Mouse (Mus musculus) midbrain, embryonic 11.5 days (tissue): Measurements from ENCODE around the gene BC030500. TPM values are rescaled to one million over a fixed set of nuclear protein-coding genes. Genes with fewer than 3 reads are reported as not detected.

Source experiments
- ATAC-seq: fragments of 200-750 bp; cut with Nextera tagmentation; 2 replicates; pipeline ENCODE4 v1.8.0; 2017; ENCODE audit warnings: moderate TSS enrichment, moderate library complexity; ENCODE audit not compliant: low FRiP score
- DNase-seq: peaks from one replicate; pipeline ENCODE4 v3.0.0; 2015; ENCODE audit warnings: low spot score; ENCODE audit errors: missing footprints
- H3K27ac ChIP-seq: fragments of 300-500 bp; sonication (generic); 2 replicates; pipeline ENCODE4 v1.5.1; 2014; ENCODE audit warnings: low read depth, low read length
- H3K27me3 ChIP-seq: fragments of 300-500 bp; sonication (generic); 2 replicates; pipeline ENCODE4 v1.6.1; 2014; ENCODE audit warnings: mild to moderate bottlenecking, low read length, moderate library complexity, mixed read lengths; ENCODE audit not compliant: control insufficient read depth, insufficient read depth
- H3K36me3 ChIP-seq: fragments of 300-500 bp; sonication (generic); 2 replicates; pipeline ENCODE4 v1.6.1; 2014; ENCODE audit warnings: mild to moderate bottlenecking, low read length, moderate library complexity, mixed read lengths; ENCODE audit not compliant: control insufficient read depth, insufficient read depth
- H3K4me1 ChIP-seq: fragments of 300-500 bp; sonication (generic); 2 replicates; pipeline ENCODE4 v1.6.1; 2014; ENCODE audit warnings: low read length; ENCODE audit not compliant: control insufficient read depth, insufficient read depth
- H3K4me2 ChIP-seq: fragments of 300-500 bp; sonication (generic); 2 replicates; pipeline ENCODE4 v1.6.1; 2014; ENCODE audit warnings: mild to moderate bottlenecking, moderate library complexity
- H3K4me3 ChIP-seq: fragments of 300-500 bp; sonication (generic); 2 replicates; pipeline ENCODE4 v1.5.1; 2014; ENCODE audit warnings: low read depth, low read length
- H3K9ac ChIP-seq: fragments of 300-500 bp; sonication (generic); 2 replicates; pipeline ENCODE4 v1.6.1; 2014; ENCODE audit warnings: low read length
- H3K9me3 ChIP-seq: fragments of 300-500 bp; sonication (generic); 2 replicates; pipeline ENCODE4 v1.6.1; 2016; ENCODE audit warnings: low read length; ENCODE audit not compliant: control insufficient read depth
- whole genome bisulfite sequencing: fragments of 180-500 bp; shearing (Covaris S2); extraction: QIAGEN DNeasy Blood & Tissue Kit; methylation state at CpG from one replicate; pipeline ENCODE4 v1.1.7; 2014; 5-methylcytosine and 5-hydroxymethylcytosine counted together
- polyA plus RNA-seq: library from polyadenylated mRNA; unstranded; fragments of >200 nt; fragmentation: Nextera tagmentation; extraction: Ambion mirVana; gene quantifications from 2 replicates; pipeline ENCODE4 v1.2.1, GENCODE M21; 2014

Gene BC030500
- polyA plus RNA-seq: 0.97 and 1.7 TPM in 2 replicates

DNA sequence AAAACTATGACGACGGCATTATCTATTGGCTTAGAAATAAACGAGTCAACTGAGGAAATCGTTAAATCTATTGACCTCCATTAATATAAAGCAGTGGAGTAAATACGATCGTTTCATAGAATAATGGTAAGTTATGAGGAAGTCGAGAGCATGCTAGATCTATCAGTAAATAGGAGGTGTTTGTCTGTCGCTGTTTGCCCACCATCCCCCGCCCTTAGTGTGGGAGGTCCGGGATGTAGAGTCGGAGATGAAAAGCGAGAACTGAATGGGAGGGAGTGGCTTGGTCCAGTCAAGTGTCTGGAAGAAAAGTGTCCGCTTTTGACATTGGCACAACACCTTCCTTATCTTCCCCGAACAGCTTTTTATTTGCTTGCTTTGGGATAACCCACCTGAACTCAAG lies at the start of gene BC030500:
Gene BC030500 (plus strand): TSS at position 79 of the 400 bp plus-strand sequence.
- ATAC-seq (peak; percentile 36), DNase-seq (no peak)
- Histone ChIP-seq H3K4me3 (peak within 1 kb of the TSS; percentile 59), H3K9ac (peak within 1 kb of the TSS; percentile 51), H3K27ac (no peak within 1 kb of the TSS), H3K4me2 (peak within 1 kb of the TSS; percentile 99), H3K27me3 (peaks cover 12% of the 10 kb centered on the region), H3K4me1 (peaks cover 4% of the 10 kb centered on the region), H3K36me3 (no peaks in the 10 kb centered on the region), H3K9me3 (no peaks in the 10 kb centered on the region)
- WGBS: 8% methylated on average over 14 of the region's 14 CpGs

DNA sequence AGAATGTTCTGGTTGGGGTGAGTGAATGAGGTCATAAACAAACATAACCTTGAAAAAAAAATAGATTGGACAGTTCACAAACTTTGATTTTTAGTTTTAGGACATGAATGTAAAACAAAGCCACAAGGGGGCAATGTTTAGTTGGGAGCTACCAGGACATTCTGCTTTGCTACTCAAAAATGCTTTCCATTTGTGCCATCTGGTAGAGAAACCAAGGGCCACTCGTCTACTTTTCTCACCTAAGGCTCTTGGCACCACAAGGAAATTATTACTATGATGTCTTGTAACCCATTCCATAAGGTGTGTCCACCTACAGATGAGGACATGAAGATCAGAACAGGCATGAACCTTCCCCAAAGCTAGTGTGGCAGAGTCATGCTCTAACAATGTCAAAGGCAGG lies 25.1 kb upstream of the BC030500 start:
- Histone ChIP-seq H3K9ac (no peak overlapping the region), H3K27me3 (no peaks in the 10 kb centered on the region), H3K36me3 (no peaks in the 10 kb centered on the region), H3K4me2 (no peak overlapping the region), H3K27ac (no peak overlapping the region), H3K4me3 (no peak overlapping the region), H3K4me1 (no peaks in the 10 kb centered on the region), H3K9me3 (no peaks in the 10 kb centered on the region)
- ATAC-seq: peak; percentile 38; the same call in 1 of the 2 replicates
- 15% methylated on average over 1 of the region's 1 CpGs for WGBS
- peak; percentile 80 for DNase-seq

GRCm38 (mm10) chr8:58890591-58890990 lies 21.0 kb upstream of the BC030500 start:
- WGBS: 92% methylated on average over 3 of the region's 3 CpGs

DNA sequence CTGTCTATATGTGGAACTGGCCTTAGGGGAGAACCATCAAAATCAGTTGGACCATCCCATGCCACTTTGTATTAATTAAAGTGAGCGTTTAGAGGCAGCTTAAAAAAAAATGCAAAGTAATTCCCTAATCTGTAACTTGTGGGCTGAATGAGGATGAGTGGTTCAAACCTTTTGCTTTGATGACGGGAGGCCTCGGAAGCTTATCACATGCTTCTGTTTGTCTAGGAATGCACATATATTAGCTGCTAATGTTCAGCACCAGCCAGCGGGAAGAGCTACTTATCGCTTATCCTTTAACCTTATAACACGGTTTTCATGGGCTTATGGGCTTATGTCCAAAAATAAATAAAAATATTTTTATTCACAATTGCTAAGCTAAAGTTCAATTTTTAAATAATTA lies 15.6 kb upstream of the BC030500 start:
- Histone ChIP-seq H3K9ac (no peak overlapping the region), H3K4me3 (no peak overlapping the region), H3K4me2 (no peak overlapping the region), H3K27ac (no peak overlapping the region), H3K27me3 (no peaks in the 10 kb centered on the region), H3K4me1 (no peaks in the 10 kb centered on the region; the same call in 1 of the 2 replicates), H3K36me3 (no peaks in the 10 kb centered on the region), H3K9me3 (no peaks in the 10 kb centered on the region)
- ATAC-seq: peak; percentile 61; the same call in 1 of the 2 replicates
- WGBS: 46% methylated on average over 6 of the region's 6 CpGs
- DNase-seq: peak; percentile 45

More at GRCm38 (mm10) chr8:58890591-58890990, 21.0 kb upstream of the BC030500 start:
- H3K4me1 ChIP-seq: no peaks in the 10 kb centered on the region
- no peak overlapping the region for H3K9ac ChIP-seq
- DNase-seq (peak; percentile 70), ATAC-seq (no peak)
- H3K36me3 ChIP-seq: no peaks in the 10 kb centered on the region
- H3K4me3 ChIP-seq: no peak overlapping the region
- H3K4me2 ChIP-seq: no peak overlapping the region
- H3K27ac ChIP-seq: no peak overlapping the region
- no peaks in the 10 kb centered on the region for H3K9me3 ChIP-seq
- no peaks in the 10 kb centered on the region for H3K27me3 ChIP-seq

- no peak overlapping the region for H3K4me2 ChIP-seq
- H3K36me3 ChIP-seq: no peaks in the 10 kb centered on the region
- no peak overlapping the region for H3K9ac ChIP-seq
- no peaks in the 10 kb centered on the region for H3K9me3 ChIP-seq
- ATAC-seq: peak; percentile 62
- H3K4me1 ChIP-seq: no peaks in the 10 kb centered on the region
- H3K4me3 ChIP-seq: no peak overlapping the region
- no peak overlapping the region for H3K27ac ChIP-seq
- WGBS: 9% methylated on average over 2 of the region's 2 CpGs
- DNase-seq: peak; percentile 88
- no peaks in the 10 kb centered on the region for H3K27me3 ChIP-seq
Observed at GRCm38 (mm10) chr8:58904465-58904864, 7.1 kb upstream of the BC030500 start.

- H3K36me3 ChIP-seq: no peaks in the 10 kb centered on the region
Observed at GRCm38 (mm10) chr8:58912196-58912839, 763 bp downstream of the BC030500 start, which contains the start of gene Galntl6. Gene Galntl6 (minus strand): TSS chr8:58912640.

GRCm38 (mm10) chr8:58912840-58913639 lies 1.5 kb downstream of the BC030500 start:
- Histone ChIP-seq H3K4me2 (peak overlapping the region; percentile 99), H3K27me3 (peaks cover 12% of the 10 kb centered on the region), H3K9me3 (no peaks in the 10 kb centered on the region), H3K36me3 (no peaks in the 10 kb centered on the region), H3K9ac (peak overlapping the region; percentile 51), H3K4me1 (peaks cover 4% of the 10 kb centered on the region), H3K4me3 (peak overlapping the region; percentile 59), H3K27ac (no peak overlapping the region)
- WGBS: 2% methylated on average over 30 of the region's 30 CpGs
- ATAC-seq: peak; percentile 63
- peak; percentile 91 for DNase-seq

More at GRCm38 (mm10) chr8:58912196-58912839, 763 bp downstream of the BC030500 start, which contains the start of gene Galntl6:
- Histone ChIP-seq H3K27ac (no peak within 1 kb of the TSS), H3K9ac (peak within 1 kb of the TSS; percentile 51), H3K4me3 (peak within 1 kb of the TSS; percentile 59), H3K9me3 (no peaks in the 10 kb centered on the region), H3K27me3 (peaks cover 12% of the 10 kb centered on the region), H3K4me2 (peak within 1 kb of the TSS; percentile 99), H3K4me1 (peaks cover 4% of the 10 kb centered on the region)
- WGBS: under 1% methylated on average over 36 of the region's 37 CpGs
- DNase-seq (peak; percentile 94), ATAC-seq (peak; percentile 74)

DNA sequence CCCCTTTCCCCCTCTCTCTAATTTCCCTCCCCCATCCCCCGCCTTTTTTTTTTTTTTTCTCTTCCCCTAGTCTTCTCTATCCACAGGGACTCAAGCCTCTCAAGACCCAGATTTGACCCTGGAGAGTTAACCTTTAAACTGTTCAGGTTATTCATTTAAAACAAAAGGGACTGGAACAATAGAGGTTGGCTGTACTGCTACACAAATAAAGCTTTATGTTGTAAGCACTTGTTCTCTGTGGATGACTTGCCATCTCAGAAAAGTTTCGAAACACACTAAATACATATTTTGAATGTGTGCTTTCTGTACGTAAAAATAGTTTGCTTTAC lies 2.0 kb downstream of the BC030500 start:
- no peaks in the 10 kb centered on the region for H3K9me3 ChIP-seq
- 72% methylated on average over 2 of the region's 3 CpGs for WGBS
- H3K4me3 ChIP-seq: no peak overlapping the region
- DNase-seq (no peak), ATAC-seq (no peak)
- no peak overlapping the region for H3K9ac ChIP-seq
- no peaks in the 10 kb centered on the region for H3K36me3 ChIP-seq
- H3K4me1 ChIP-seq: peaks cover 4% of the 10 kb centered on the region
- peaks cover 12% of the 10 kb centered on the region for H3K27me3 ChIP-seq
- H3K4me2 ChIP-seq: no peak overlapping the region; the same call in 1 of the 2 replicates
- no peak overlapping the region for H3K27ac ChIP-seq

DNA sequence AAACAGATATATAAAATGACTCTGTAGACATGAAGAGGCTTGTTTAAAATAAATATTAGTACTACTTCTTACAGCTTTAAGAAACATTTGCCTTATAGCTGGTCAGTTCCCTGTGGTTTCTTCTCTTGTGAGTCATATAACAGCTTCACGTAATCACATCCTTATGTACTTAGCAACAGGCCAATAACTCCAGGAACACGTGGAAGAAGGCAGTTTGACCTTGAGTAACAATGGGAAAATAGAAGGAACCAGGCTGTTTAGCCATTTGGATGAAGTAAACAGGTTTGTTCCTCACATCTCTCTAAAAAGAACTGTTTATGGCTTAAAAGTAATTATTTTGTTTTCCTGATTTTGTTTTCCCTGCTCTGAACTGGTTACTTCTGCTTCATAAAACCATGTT lies 3.6 kb downstream of the BC030500 start:
- 75% methylated on average over 2 of the region's 2 CpGs for WGBS
- Histone ChIP-seq H3K36me3 (no peaks in the 10 kb centered on the region), H3K27ac (no peak overlapping the region), H3K27me3 (peaks cover 12% of the 10 kb centered on the region), H3K4me2 (no peak overlapping the region), H3K4me1 (peaks cover 4% of the 10 kb centered on the region), H3K9ac (no peak overlapping the region), H3K9me3 (no peaks in the 10 kb centered on the region), H3K4me3 (no peak overlapping the region)
- no peak for ATAC-seq
- no peak for DNase-seq
